Mouse (Mus musculus): ENCODE results near the gene Ppp1r26.

The Ppp1r26 gene

DNA sequence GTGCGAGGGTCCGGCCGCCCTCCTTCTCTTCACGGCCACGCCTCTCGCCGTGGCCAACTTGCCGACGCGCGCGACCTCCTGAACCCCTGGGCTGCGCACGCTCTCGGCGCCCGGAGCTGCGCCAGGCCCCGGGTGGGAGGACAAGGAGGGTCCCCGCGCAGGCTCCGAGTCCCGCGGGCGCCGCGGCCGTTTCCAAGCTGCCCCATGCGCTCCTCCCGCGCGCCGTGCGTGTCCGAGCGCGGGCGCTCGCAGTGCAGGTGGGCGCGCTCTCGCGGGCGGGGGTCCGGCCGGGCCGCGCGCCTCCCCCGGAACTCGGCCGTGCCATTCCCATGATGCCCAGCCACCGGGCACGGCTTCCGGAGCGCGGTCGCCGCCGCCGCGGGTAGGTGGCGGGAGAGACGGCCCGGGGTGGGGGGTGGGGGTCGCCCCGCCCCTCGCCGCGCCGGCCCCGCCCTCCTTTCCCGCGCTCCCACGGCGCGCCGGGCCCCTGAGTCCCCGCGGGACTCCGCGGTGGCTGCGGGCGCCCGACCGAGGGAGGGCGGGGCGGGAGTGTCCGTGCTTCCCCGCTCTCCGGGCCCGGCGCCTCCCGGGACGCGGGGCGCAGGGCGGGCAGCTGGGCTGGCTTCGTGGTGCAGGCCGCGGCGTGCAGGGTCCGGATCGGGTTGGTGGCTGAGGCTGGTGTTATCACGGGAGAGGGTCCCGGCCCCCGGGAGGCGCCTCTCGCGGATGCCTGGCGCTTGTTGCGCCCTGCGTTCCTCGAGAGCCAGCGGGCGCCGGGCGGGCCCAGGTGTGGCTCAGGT lies at the start of gene Ppp1r26:
Gene Ppp1r26, plus strand, starts transcription at position 286 of the 800 bp plus-strand sequence.
- peak; percentile 56 to 71 for DNase-seq

- peak in 1 of 2 experiments; percentile 35 for DNase-seq
These were observed 49.7 kb upstream of the Ppp1r26 start for GRCm38 (mm10) chr2:28396928-28397327.

DNA sequence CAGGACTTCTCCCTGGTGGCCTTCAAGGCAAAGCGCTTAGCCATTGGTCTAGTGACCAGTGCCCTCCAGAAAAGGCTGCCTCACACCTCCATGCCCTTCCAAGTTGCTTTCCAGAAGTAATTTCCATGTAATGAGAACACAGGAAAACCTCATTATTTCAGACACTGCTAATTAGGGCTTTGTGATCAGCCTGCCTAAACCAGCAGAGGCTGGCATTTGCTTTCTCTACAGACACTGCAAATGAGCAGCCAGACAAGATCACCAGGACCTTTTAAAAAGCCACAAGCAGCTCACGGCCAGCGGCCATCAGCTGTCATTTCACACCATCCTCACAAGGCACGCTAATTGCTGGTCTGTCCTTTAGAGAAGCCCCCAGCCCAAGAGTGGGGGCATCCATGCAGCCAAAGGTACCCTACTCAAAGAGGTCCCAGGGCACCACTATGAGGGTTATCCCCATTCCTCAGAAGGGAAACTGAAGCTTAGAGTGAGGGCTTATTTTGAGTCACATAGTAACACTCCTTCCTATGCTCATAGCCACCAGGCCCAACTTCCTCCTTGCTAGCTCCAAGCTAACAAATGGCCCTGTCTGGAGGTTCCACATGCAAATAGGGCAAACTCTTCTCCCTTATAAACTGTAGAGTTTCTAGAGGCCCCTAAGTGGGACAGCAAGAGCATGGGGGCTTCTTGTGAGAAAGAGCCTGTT lies 49.0 kb upstream of the Ppp1r26 start:
- no peak for DNase-seq

GRCm38 (mm10) chr2:28401647-28402046 lies 45.0 kb upstream of the Ppp1r26 start:
- DNase-seq = no peak

GRCm38 (mm10) chr2:28402128-28402527 lies 44.5 kb upstream of the Ppp1r26 start:
- DNase-seq = no peak

- no peak for DNase-seq
These were observed 38.8 kb upstream of the Ppp1r26 start for GRCm38 (mm10) chr2:28407796-28408195.

DNA sequence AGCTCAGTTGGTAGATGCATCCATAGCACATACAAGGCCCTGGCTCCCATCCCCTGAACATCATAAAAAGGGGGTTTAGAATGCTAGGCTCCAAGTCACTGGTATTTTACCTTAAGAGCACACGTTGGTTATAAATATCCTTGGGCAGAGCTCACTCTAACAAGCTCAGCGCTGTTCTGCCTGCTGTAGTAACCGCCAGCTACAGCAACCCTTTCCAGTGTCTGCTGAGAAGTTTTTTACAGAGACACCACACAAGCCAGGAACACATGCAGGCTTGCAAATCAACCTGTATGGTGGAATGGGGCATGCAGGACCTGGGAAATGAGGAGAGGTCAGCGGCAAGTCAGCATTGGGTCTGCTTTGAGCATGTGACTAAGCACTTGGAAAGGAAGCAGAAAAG lies 37.5 kb upstream of the Ppp1r26 start:
- no peak for DNase-seq

- no peak for DNase-seq
These were observed 37.0 kb upstream of the Ppp1r26 start for GRCm38 (mm10) chr2:28409566-28409965.

- peak; percentile 74 to 78 for DNase-seq
These were observed 33.7 kb upstream of the Ppp1r26 start for GRCm38 (mm10) chr2:28412936-28413335.

GRCm38 (mm10) chr2:28414116-28414756 lies 32.4 kb upstream of the Ppp1r26 start:
- DNase-seq = peak; percentile 60 to 66

DNA sequence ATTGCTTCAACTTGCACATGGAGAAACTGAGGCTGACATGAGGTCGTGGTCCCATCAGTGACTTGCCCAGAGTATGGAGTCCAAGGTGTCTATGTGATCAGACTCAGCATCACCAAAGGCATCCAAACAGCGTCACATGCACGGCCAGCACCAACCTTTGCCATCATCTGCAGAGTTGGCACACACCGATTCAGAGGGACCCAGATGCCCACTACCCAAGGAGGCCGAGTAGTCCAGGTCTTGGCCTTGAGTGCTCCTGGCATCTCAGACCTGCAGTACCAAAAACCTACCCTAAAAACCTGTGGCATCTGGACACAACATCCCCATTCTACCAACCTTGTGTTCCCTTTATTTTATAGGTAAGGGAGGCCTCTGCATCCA lies 31.9 kb upstream of the Ppp1r26 start:
- DNase-seq = no peak

DNA sequence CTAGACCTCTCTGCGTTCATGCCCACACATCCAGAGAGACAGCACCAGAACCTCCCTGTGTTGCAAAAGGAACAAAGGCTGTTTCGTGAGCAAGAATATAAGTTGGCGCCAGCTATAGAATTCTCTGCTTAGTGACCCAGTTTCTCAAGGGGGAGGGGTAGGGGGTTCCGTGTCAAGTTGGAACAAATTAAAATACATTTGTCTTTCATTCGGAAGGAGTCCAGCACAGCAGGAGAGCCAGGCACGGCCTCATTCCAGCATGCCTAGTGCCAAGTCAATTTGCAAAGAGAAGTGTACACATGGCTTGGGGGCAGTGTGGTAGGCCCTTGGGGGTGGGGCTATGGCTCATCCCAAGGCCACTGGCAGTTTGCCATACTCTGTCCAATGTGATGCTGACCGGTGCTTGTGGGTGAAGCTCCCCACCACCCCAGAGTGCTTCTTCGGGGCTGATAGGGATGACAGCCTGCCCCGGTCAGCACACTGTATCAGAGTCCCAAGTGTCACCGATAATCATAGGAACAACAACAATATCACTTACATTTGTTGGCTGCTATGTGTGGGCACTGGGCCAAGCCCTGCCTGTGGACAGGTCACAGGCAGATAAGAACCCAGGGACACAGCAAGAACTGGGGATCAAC lies 31.1 kb upstream of the Ppp1r26 start:
- DNase-seq = peak; percentile 95

GRCm38 (mm10) chr2:28416511-28416910 lies 30.1 kb upstream of the Ppp1r26 start:
- DNase-seq = peak; percentile 66 to 70

- peak; percentile 95 for DNase-seq
These were observed 28.6 kb upstream of the Ppp1r26 start for GRCm38 (mm10) chr2:28418034-28418433.

GRCm38 (mm10) chr2:28419898-28420297 lies 26.7 kb upstream of the Ppp1r26 start:
- DNase-seq = peak; percentile 94 to 97

- DNase-seq = peak; percentile 46 to 54
These were observed 23.4 kb upstream of the Ppp1r26 start for GRCm38 (mm10) chr2:28423167-28423566.

GRCm38 (mm10) chr2:28427226-28427625 lies 19.4 kb upstream of the Ppp1r26 start:
- DNase-seq = no peak

GRCm38 (mm10) chr2:28430846-28431245 lies 15.8 kb upstream of the Ppp1r26 start:
- no peak for DNase-seq

DNA sequence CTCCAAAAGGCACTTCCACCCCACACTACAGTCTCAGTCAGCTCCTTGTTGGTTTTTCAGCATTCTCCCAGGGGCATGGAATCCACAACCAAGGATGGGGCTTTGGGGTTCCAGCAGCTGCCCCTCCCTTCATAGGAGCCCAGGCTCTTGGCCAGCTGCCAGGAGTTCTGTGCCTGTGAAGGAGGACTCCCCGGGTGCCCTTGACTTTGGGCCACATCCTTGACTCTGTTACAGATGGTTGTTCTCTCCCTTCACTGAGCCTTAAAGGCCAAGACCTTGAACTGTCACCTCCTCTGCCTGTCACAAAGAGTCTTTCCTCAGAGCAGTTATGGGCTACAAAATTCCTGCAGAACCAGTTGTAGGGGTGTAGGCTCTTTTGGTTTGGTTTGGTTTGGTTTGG lies 13.8 kb upstream of the Ppp1r26 start:
- DNase-seq = peak in 1 of 2 experiments; percentile 31

DNA sequence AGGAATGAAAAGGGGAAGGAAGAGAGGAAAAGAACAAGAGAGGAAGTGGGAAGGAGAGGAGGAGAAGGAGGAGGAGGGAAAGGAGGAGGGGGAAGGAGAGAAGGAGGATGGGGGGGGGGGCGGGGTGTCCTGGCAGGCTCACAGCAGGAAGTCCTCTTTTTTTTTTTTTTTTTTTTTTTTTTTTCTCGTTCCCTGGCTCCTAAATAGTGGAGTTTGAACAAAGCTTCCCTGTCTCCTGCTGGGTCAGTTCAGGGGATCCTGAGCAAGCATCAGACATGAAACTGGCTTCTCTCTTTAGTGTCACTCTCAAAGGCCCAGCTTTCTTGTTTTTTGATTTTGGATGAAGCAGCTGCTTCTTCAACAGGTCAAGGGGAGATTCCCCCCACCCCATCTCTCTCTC lies 13.1 kb upstream of the Ppp1r26 start:
- no peak for DNase-seq

DNA sequence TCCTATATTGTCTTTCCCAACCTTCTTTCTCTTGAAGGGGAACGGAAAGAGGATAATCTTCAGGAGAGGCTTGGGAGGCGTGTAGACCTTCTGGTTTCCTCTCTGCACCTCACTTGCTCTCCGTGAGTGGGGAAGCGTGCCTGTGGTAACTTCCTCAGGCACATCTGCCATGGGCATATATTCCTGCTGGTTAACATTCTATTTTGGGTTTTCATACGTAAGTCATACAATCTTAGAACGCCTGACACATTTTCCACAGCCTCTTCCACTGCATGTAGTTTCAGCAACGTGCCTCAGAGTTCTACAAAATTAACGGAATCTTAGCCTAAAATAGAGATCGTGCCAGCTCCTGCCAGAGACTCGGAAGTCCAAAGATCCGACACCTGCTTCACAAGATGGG lies 11.2 kb upstream of the Ppp1r26 start:
- DNase-seq = no peak

- no peak for DNase-seq
These were observed 5.8 kb upstream of the Ppp1r26 start for GRCm38 (mm10) chr2:28440842-28441241.

DNA sequence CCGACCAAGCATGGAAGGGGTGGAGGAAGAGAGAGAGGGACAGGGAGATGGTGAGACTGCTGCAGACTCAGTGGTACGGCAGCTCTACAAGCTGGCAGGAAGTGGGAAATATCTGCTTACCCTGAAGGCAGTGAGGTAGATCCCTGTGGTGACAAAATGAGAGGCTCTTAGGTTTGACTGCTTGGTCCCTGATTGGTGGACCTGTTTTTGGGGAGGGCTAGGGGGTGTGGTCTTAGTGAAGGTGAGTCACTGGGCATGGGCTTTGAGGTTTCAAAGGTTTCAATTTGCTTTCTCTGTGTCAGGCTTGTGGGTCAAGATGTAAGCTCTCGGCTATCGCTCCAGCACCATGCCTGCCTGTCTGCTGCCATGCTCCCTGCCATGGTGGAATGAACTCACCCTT lies 1.5 kb upstream of the Ppp1r26 start:
- no peak for DNase-seq

Measured in cerebellum, adult 18-20 months (tissue).